Mouse (Mus musculus) ovary, postnatal 10 days (tissue): ENCODE results near the gene Olfr890.
"Not testable (repeated sequence)": the region's sequence is repeated elsewhere in the genome, so short reads cannot be mapped to it uniquely, and the experiment has no call there.

Experiments used
- DNase-seq: peaks from one replicate; pipeline ENCODE4 v3.0.0; 2022; ENCODE audit warnings: low spot score

The Olfr890 gene

DNA sequence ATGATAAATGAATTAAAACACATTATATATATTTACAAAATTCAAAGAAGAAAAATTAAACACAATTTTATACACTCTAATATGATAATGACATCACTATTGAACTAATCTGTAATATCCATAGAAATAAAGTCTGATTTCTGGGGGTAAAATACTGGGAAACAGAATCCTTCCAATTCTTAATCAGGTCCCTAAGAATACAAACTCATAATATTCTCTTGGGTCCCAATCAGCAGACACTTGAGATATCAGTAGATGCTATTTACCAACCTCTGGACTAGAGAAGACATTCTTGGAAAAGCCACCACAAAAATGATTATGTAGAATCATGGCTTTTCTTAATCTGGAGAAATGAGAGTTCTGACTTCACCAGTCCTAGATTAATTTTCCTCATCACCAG lies at the start of gene Olfr890:
Gene Olfr890, plus strand, starts transcription at position 301 of the 400 bp plus-strand sequence.
- no peak for DNase-seq

DNA sequence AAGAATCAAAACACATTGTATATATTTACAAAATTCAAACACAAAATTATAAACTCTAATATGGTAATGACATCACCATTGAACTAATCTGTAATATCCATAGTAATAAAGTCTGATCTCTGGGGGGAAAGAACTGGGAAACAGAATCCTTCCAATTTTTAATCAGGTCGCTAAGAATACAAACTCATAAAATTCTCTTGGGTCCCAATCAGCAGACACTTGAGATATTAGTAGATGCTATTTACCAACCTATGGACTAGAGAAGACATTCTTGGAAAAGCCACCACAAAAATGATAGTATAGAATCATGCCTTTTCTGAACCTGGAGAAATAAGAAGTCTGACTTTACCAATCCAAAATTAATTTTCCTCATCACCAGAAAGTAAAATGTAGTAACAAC lies 34.5 kb upstream of the Olfr890 start, which contains the start of gene Olfr888:
Gene Olfr888, plus strand, starts transcription at position 301 of the 400 bp plus-strand sequence.
- DNase-seq = no peak

DNA sequence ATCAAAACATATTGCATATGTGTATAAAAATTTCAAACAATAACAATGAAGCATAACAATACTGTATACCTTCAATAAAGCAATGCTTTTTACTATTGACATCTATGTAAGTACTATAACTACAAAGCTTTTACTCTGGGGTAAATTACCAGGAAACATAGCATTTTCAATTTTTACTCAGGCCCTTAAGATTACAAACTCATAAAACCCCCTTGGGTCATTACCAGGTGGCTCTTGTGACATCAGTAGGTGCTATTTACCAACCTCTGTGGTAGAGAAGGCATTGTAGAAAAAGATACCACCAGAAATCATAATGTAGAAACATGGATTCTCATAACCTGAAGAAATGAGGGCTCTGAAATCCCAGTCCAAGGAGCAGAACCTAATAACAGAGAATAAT lies 27.4 kb upstream of the Olfr890 start, which contains the start of gene Olfr889:
Gene Olfr889, plus strand, starts transcription at position 301 of the 400 bp plus-strand sequence.
- no peak for DNase-seq

DNA sequence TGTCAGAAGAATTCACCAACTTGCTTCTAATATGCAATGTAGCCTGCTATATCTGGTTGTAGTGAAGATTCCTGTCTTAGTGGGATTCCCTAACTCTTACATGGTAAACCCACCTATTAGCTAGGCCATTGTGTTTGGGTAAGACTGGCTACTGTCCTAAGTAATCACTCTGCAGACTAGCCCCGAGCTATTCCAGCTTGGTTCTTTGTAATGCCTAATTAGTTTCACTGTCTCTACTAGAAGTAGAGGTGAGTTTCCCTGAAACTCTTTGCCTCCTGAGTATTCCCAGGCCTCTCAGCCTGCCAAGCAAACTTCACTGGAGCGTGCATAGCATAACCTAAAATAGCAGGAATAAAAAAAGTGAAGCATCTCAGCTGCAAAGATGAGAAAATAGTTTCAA lies 26.0 kb downstream of the Olfr890 start:
- not testable (repeated sequence) for DNase-seq

DNA sequence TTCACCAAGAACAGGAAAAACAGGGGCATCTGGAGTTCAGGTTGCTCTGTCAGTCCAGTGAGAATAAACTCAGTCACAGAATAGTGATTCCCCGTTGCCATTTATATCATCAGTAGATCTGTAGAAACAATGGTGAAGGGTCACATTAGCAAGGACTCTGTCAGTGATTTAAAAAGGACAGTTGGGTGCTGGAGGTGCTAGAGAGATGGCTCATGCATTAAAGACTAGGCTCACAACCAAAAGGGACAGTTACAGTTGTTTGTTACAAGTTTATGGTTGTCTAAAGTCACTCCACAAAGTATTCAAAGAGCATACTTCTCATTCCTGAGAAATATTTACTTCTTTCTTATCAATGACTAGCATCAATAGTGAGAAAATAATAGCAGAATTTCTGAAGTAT lies 38.4 kb downstream of the Olfr890 start, which contains the start of gene Olfr891:
Gene Olfr891, minus strand, starts transcription at position 101 of the 400 bp plus-strand sequence.
- DNase-seq = no peak
